In the genomic region with DNA sequence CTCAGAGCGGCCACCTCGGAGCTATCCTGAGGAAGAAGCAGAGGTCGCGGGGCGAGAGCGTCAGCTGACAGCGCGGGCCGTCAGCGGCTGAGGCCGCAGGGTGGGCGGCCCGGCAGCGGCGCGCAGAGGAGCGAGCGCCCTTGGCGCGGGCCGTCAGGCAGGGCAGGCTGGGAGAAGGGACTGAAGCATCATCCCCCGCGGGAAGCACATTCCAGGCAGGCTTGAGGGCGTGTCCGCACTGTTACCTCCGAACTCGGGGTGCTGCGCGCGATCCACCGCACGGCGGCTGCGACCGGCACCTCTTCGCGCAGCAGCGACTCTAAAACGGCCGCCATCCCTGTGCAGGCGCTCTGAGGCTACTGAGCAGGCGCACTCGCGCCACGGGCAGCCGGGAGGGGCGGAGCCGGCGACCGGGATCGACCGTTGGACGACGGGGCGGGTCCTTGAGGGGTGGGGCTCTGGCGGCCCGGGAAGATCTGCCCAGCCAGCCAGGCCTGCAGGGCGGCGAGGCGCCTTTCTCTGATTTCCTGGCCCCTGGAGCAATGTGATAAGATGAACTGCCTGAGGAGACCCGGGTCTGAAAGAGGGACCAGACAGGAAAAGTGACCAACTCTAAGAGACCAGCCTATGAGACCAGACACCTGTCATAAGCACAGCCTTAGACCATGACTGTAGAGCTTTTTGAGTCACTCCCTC, we compare ENCODE assay signal across 7 mouse cellular contexts.
DNase-seq lines count a peak whose midpoint lies in the region; ATAC-seq and TF ChIP-seq lines count a peak whose summit lies in the region.

No protein-coding gene starts in this region.

- no peaks in the 10 kb centered on the region for H3K9me3 ChIP-seq in embryonic facial prominence, embryonic 11.5 days (replicated peaks; ENCODE audit: control insufficient read depth, low read length)
- H3K9me3 ChIP-seq in limb, embryonic 12.5 days, result no peaks in the 10 kb centered on the region
- no peaks in the 10 kb centered on the region for H3K9me3 ChIP-seq in midbrain, embryonic 15.5 days

- no peaks in the 10 kb centered on the region for H3K27me3 ChIP-seq in embryonic facial prominence, embryonic 11.5 days (ENCODE audit: control insufficient read depth, insufficient read depth, low read length)
- no peaks in the 10 kb centered on the region for H3K27me3 ChIP-seq in kidney, adult 2 months (replicated peaks; ENCODE audit: control insufficient read depth, insufficient read depth, low read length)
- no peaks in the 10 kb centered on the region for H3K27me3 ChIP-seq in limb, embryonic 12.5 days
- no peaks in the 10 kb centered on the region for H3K27me3 ChIP-seq in midbrain, embryonic 15.5 days (replicated peaks)
- H3K27me3 ChIP-seq in spleen, adult 2 months (ENCODE audit: control insufficient read depth, insufficient read depth, low read length), result no peaks in the 10 kb centered on the region

- peak overlapping the region; percentile 93 for H3K9ac ChIP-seq in embryonic facial prominence, embryonic 11.5 days (replicated peaks; ENCODE audit: low read length)
- H3K9ac ChIP-seq in limb, embryonic 12.5 days (replicated peaks), result peak overlapping the region; percentile 97
- peak overlapping the region; percentile 91 for H3K9ac ChIP-seq in midbrain, embryonic 15.5 days

- H3K4me2 ChIP-seq in embryonic facial prominence, embryonic 11.5 days (ENCODE audit: low read depth, low read length), result peak overlapping the region; percentile 91
- peak overlapping the region; percentile 95 for H3K4me2 ChIP-seq in limb, embryonic 12.5 days
- H3K4me2 ChIP-seq in midbrain, embryonic 15.5 days, result peak overlapping the region; percentile 79

- under 1% methylated on average over 60 of the region's 61 CpGs for WGBS in embryonic facial prominence, embryonic 11.5 days
- WGBS in kidney, adult 2 months, result under 1% methylated on average over 61 of the region's 61 CpGs
- WGBS in limb, embryonic 12.5 days, result under 1% methylated on average over 61 of the region's 61 CpGs
- WGBS in midbrain, embryonic 15.5 days, result 0% methylated on average over 61 of the region's 61 CpGs
- WGBS in spleen, adult 2 months, result 1% methylated on average over 60 of the region's 61 CpGs

- TF ChIP-seq CTCF in kidney, adult 2 months (conservative IDR thresholded peaks at IDR 0.05; ENCODE audit: insufficient read depth, insufficient read length, low read depth, low read length), result no peak
- TF ChIP-seq CTCF in spleen, adult 2 months (IDR thresholded peaks at IDR 0.05; ENCODE audit: extremely low read depth, insufficient read depth, insufficient read length, insufficient replicate concordance), result no peak

- peak; percentile 81 for TF ChIP-seq POLR2A in kidney, adult 2 months (IDR thresholded peaks at IDR 0.05; ENCODE audit: low read depth, low read length)
- peak; percentile 85 for TF ChIP-seq POLR2A in spleen, adult 2 months (IDR thresholded peaks at IDR 0.05; ENCODE audit: low read depth, low read length)

- H3K4me3 ChIP-seq in embryonic facial prominence, embryonic 11.5 days (ENCODE audit: low read depth, low read length), result peak overlapping the region; percentile 84
- peak overlapping the region; percentile 94 for H3K4me3 ChIP-seq in kidney, adult 2 months (ENCODE audit: insufficient read depth, low read depth, low read length)
- H3K4me3 ChIP-seq in limb, embryonic 12.5 days (replicated peaks), result peak overlapping the region; percentile 98
- peak overlapping the region; percentile 90 for H3K4me3 ChIP-seq in midbrain, embryonic 15.5 days
- H3K4me3 ChIP-seq in spleen, adult 2 months (ENCODE audit: extremely low read depth, insufficient read depth, insufficient read length), result peak overlapping the region; percentile 96

- DNase-seq in adrenal gland, postnatal 14 days, result peak; percentile 98
- peak; percentile 95 for DNase-seq in embryonic facial prominence, embryonic 11.5 days (ENCODE audit: low spot score)
- DNase-seq in heart, adult 18-20 months, result peak; percentile 94 to 95
- DNase-seq in kidney, adult 2 months, result peak; percentile 96
- peak; percentile 79 to 92 for DNase-seq in spleen, adult 2 months (ENCODE audit: low read depth in 1 of 2, low spot score in 2 of 2)

- H3K4me1 ChIP-seq in embryonic facial prominence, embryonic 11.5 days (ENCODE audit: control insufficient read depth, insufficient read depth, low read length), result no peaks in the 10 kb centered on the region
- H3K4me1 ChIP-seq in kidney, adult 2 months (ENCODE audit: control insufficient read depth, insufficient read depth, low read length), result peaks cover 14% of the 10 kb centered on the region; the same call in 1 of the 2 replicates
- H3K4me1 ChIP-seq in limb, embryonic 12.5 days (replicated peaks), result peaks cover 22% of the 10 kb centered on the region
- H3K4me1 ChIP-seq in midbrain, embryonic 15.5 days, result peaks cover 32% of the 10 kb centered on the region
- peaks cover 13% of the 10 kb centered on the region; the same call in 1 of the 2 replicates for H3K4me1 ChIP-seq in spleen, adult 2 months (ENCODE audit: control insufficient read depth, insufficient read depth, insufficient read length)

- peak overlapping the region; percentile 83 for H3K27ac ChIP-seq in embryonic facial prominence, embryonic 11.5 days (replicated peaks; ENCODE audit: low read depth, low read length)
- H3K27ac ChIP-seq in kidney, adult 2 months (ENCODE audit: insufficient read depth, low read depth, low read length), result peak overlapping the region; percentile 75
- H3K27ac ChIP-seq in limb, embryonic 12.5 days, result peak overlapping the region; percentile 92
- peak overlapping the region; percentile 95 for H3K27ac ChIP-seq in midbrain, embryonic 15.5 days
- H3K27ac ChIP-seq in spleen, adult 2 months (ENCODE audit: insufficient read depth, low read length), result peak overlapping the region; percentile 67

- ATAC-seq in embryonic facial prominence, embryonic 11.5 days (replicated peaks; ENCODE audit: insufficient number of reproducible peaks, low FRiP score, low TSS enrichment, low read depth), result peak; percentile 96
- peak; percentile 96 for ATAC-seq in limb, embryonic 12.5 days (ENCODE audit: insufficient number of reproducible peaks, insufficient read depth, low FRiP score, low TSS enrichment, low read depth)
- ATAC-seq in midbrain, embryonic 15.5 days (replicated peaks), result peak; percentile 99

- H3K36me3 ChIP-seq in embryonic facial prominence, embryonic 11.5 days (replicated peaks; ENCODE audit: control insufficient read depth, insufficient read depth, low read depth, low read length), result no peaks in the 10 kb centered on the region
- no peaks in the 10 kb centered on the region; the same call in 1 of the 2 replicates for H3K36me3 ChIP-seq in kidney, adult 2 months (ENCODE audit: control insufficient read depth, insufficient read depth, low read length)
- H3K36me3 ChIP-seq in limb, embryonic 12.5 days, result peaks cover 26% of the 10 kb centered on the region
- H3K36me3 ChIP-seq in midbrain, embryonic 15.5 days (replicated peaks), result peaks cover 11% of the 10 kb centered on the region; the same call in 1 of the 2 replicates
- peaks cover 11% of the 10 kb centered on the region for H3K36me3 ChIP-seq in spleen, adult 2 months (ENCODE audit: control insufficient read depth, insufficient read depth, low read length)

Comparison
In these comparisons a context has a peak if more than half of its experiments do, and no peak if none do; other contexts are left out.
1. Peak in every context shown above with its lines: DNase-seq, ATAC-seq, H3K4me3 ChIP-seq and H3K27ac ChIP-seq.